Mouse (Mus musculus): ENCODE measurements around the gene Homer1. TPM values are rescaled to one million over a fixed set of nuclear protein-coding genes. Genes with fewer than 3 reads are reported as not detected.

Homer1 gene
- total and polyA plus RNA-seq, 3 experiments: 14.6 to 32.2 (median 16.2) TPM

- no peaks in the 10 kb centered on the region for H3K9me3 ChIP-seq (replicated peaks; ENCODE audit: low read length)
- TF ChIP-seq ETS1 (conservative IDR thresholded peaks at IDR 0.05; ENCODE audit: low read depth, low read length): no peak
- no peak for TF ChIP-seq JUND (conservative IDR thresholded peaks at IDR 0.05; ENCODE audit: low read depth, low read length)
- no peak for TF ChIP-seq ZMIZ1 (IDR thresholded peaks at IDR 0.05; ENCODE audit: low read depth, low read length)
- no peak for TF ChIP-seq MAZ (IDR thresholded peaks at IDR 0.05; ENCODE audit: low read depth, low read length)
- TF ChIP-seq IRF4 (IDR thresholded peaks at IDR 0.05; ENCODE audit: low read depth, low read length): no peak
- no peak for TF ChIP-seq E2F4 (IDR thresholded peaks at IDR 0.05; ENCODE audit: insufficient replicate concordance, low read depth, low read length)
- no peak for TF ChIP-seq POLR2A (IDR thresholded peaks at IDR 0.05; ENCODE audit: low read depth, low read length)
- no peak for TF ChIP-seq MAX (IDR thresholded peaks at IDR 0.05; ENCODE audit: low read length)
- no peak for TF ChIP-seq UBTF (IDR thresholded peaks at IDR 0.05; ENCODE audit: low read depth, low read length)
- TF ChIP-seq ZKSCAN1 (IDR thresholded peaks at IDR 0.05; ENCODE audit: borderline replicate concordance, low read depth, low read length): no peak
- H3K79me2 ChIP-seq (replicated peaks; ENCODE audit: control insufficient read depth, extremely low read depth, insufficient read depth, poor library complexity, severe bottlenecking): no peaks in the 10 kb centered on the region
- H3K4me1 ChIP-seq (ENCODE audit: control insufficient read depth in 1 of 2, insufficient read depth in 2 of 2): peaks cover 2 to 17% of the 10 kb centered on the region in 2 experiments; a peak in 2 of 4 replicates
- H3K27me3 ChIP-seq (replicated peaks): no peaks in the 10 kb centered on the region
- no peak for DNase-seq (ENCODE audit: extremely low read depth)
- H3K4me2 ChIP-seq (ENCODE audit: insufficient read depth, low read depth, poor library complexity, severe bottlenecking): no peak overlapping the region
- H3K36me3 ChIP-seq (replicated peaks in 1 of 2; ENCODE audit: control insufficient read depth in 1 of 2, insufficient read depth in 1 of 2, low read length in 1 of 2): peaks cover 0 to 2% of the 10 kb centered on the region in 2 experiments
- no peak overlapping the region for H3K27ac ChIP-seq (ENCODE audit: insufficient read depth, low read depth)
- in situ Hi-C loops (cut with MboI; ENCODE audit: low pct_ligation_motif_present, low pct_unique_long_range_greater_than_20kb, low sequenced_read_pairs) (no loop called here), dilution Hi-C loops (cut with MboI; ENCODE audit: extremely low pct_ligation_motif_present, extremely low pct_unique_long_range_greater_than_20kb, low sequenced_read_pairs) (no loop called here)
- H3K4me3 ChIP-seq (replicated peaks in 1 of 3; ENCODE audit: low read depth in 2 of 3, low read length in 2 of 3, poor library complexity in 1 of 3): no peak overlapping the region
- H3K9ac ChIP-seq (ENCODE audit: insufficient read depth, low read depth): no peak overlapping the region
Measured at GRCm38 (mm10) chr13:93383092-93383491, 83.7 kb downstream of the Homer1 start.

- dilution Hi-C loops (cut with MboI; ENCODE audit: extremely low pct_ligation_motif_present, extremely low pct_unique_long_range_greater_than_20kb, low sequenced_read_pairs): no loop called here
- Histone ChIP-seq H3K36me3 (replicated peaks in 1 of 2; ENCODE audit: control insufficient read depth in 1 of 2, insufficient read depth in 1 of 2, low read length in 1 of 2) (peaks cover 0 to 2% of the 10 kb centered on the region in 2 experiments), H3K79me2 (replicated peaks; ENCODE audit: control insufficient read depth, extremely low read depth, insufficient read depth, poor library complexity, severe bottlenecking) (no peaks in the 10 kb centered on the region), H3K4me2 (ENCODE audit: insufficient read depth, low read depth, poor library complexity, severe bottlenecking) (no peak overlapping the region), H3K27ac (ENCODE audit: insufficient read depth, low read depth) (no peak overlapping the region), H3K4me1 (ENCODE audit: control insufficient read depth in 1 of 2, insufficient read depth in 2 of 2) (peaks cover 2 to 16% of the 10 kb centered on the region in 2 experiments; a peak in 2 of 4 replicates), H3K4me3 (replicated peaks in 1 of 3; ENCODE audit: low read depth in 2 of 3, low read length in 2 of 3, poor library complexity in 1 of 3) (no peak overlapping the region), H3K9ac (ENCODE audit: insufficient read depth, low read depth) (no peak overlapping the region), H3K27me3 (replicated peaks) (no peaks in the 10 kb centered on the region), H3K9me3 (replicated peaks; ENCODE audit: low read length) (no peaks in the 10 kb centered on the region)
- TF ChIP-seq RCOR1 (conservative IDR thresholded peaks at IDR 0.05; ENCODE audit: low read depth, low read length) (no peak), SMC3 (IDR thresholded peaks at IDR 0.05; ENCODE audit: low read depth, low read length) (no peak), ZC3H11A (IDR thresholded peaks at IDR 0.05; ENCODE audit: low read depth, low read length) (no peak), MAX (IDR thresholded peaks at IDR 0.05; ENCODE audit: low read length) (no peak)
- no peak for DNase-seq (ENCODE audit: extremely low read depth)
- in situ Hi-C loops (cut with MboI; ENCODE audit: low pct_ligation_motif_present, low pct_unique_long_range_greater_than_20kb, low sequenced_read_pairs): no loop called here
Measured at GRCm38 (mm10) chr13:93383620-93384019, 84.2 kb downstream of the Homer1 start.

- no peak for TF ChIP-seq POLR2A (IDR thresholded peaks at IDR 0.05; ENCODE audit: low read depth, low read length)
- no peak for TF ChIP-seq BHLHE40 (IDR thresholded peaks at IDR 0.05; ENCODE audit: low read depth, low read length)
- TF ChIP-seq UBTF (IDR thresholded peaks at IDR 0.05; ENCODE audit: low read depth, low read length): no peak
- no peak for TF ChIP-seq SMC3 (IDR thresholded peaks at IDR 0.05; ENCODE audit: low read depth, low read length)
- no peak for TF ChIP-seq E2F4 (IDR thresholded peaks at IDR 0.05; ENCODE audit: insufficient replicate concordance, low read depth, low read length)
- TF ChIP-seq MAFK (IDR thresholded peaks at IDR 0.05; ENCODE audit: insufficient replicate concordance, low read length): no peak
- TF ChIP-seq ETS1 (conservative IDR thresholded peaks at IDR 0.05; ENCODE audit: low read depth, low read length): no peak
- no peak for TF ChIP-seq TBP (conservative IDR thresholded peaks at IDR 0.05; ENCODE audit: low read depth, low read length)
- TF ChIP-seq RAD21 (IDR thresholded peaks at IDR 0.05; ENCODE audit: low read depth, low read length): no peak
- TF ChIP-seq MAX (IDR thresholded peaks at IDR 0.05; ENCODE audit: low read length): no peak
- no peak for TF ChIP-seq SIN3A (IDR thresholded peaks at IDR 0.05; ENCODE audit: low read length)
- no peak overlapping the region for H3K9ac ChIP-seq (ENCODE audit: insufficient read depth, low read depth)
- no peak overlapping the region for H3K27ac ChIP-seq (ENCODE audit: insufficient read depth, low read depth)
Measured at GRCm38 (mm10) chr13:93384481-93384880, 85.0 kb downstream of the Homer1 start.

More at GRCm38 (mm10) chr13:93384481-93384880, 85.0 kb downstream of the Homer1 start:
- Histone ChIP-seq H3K36me3 (replicated peaks in 1 of 2; ENCODE audit: control insufficient read depth in 1 of 2, insufficient read depth in 1 of 2, low read length in 1 of 2) (peaks cover 0 to 2% of the 10 kb centered on the region in 2 experiments), H3K9me3 (replicated peaks; ENCODE audit: low read length) (no peaks in the 10 kb centered on the region), H3K79me2 (replicated peaks; ENCODE audit: control insufficient read depth, extremely low read depth, insufficient read depth, poor library complexity, severe bottlenecking) (no peaks in the 10 kb centered on the region), H3K27me3 (replicated peaks) (no peaks in the 10 kb centered on the region), H3K4me3 (replicated peaks in 1 of 3; ENCODE audit: low read depth in 2 of 3, low read length in 2 of 3, poor library complexity in 1 of 3) (no peak overlapping the region), H3K4me1 (ENCODE audit: control insufficient read depth in 1 of 2, insufficient read depth in 2 of 2) (peaks cover 2 to 16% of the 10 kb centered on the region in 2 experiments; a peak in 2 of 4 replicates), H3K4me2 (ENCODE audit: insufficient read depth, low read depth, poor library complexity, severe bottlenecking) (no peak overlapping the region)
- DNase-seq (ENCODE audit: extremely low read depth): no peak
- dilution Hi-C loops (cut with MboI; ENCODE audit: extremely low pct_ligation_motif_present, extremely low pct_unique_long_range_greater_than_20kb, low sequenced_read_pairs) (no loop called here), in situ Hi-C loops (cut with MboI; ENCODE audit: low pct_ligation_motif_present, low pct_unique_long_range_greater_than_20kb, low sequenced_read_pairs) (no loop called here)

Measured in CH12.LX (cell line).